Mouse (Mus musculus) cerebellum, postnatal 14 days (tissue): Measurements from ENCODE around the gene Paxx.
"Not testable (repeated sequence)": the region's sequence is repeated elsewhere in the genome, so short reads cannot be mapped to it uniquely, and the experiment has no call there.

Experiments used
- DNase-seq, 2 experiments: peaks; one replicate each; pipeline ENCODE4 v3.0.0; 2021; ENCODE audit warnings: mixed read lengths in 2 of 2

The Paxx gene

DNA sequence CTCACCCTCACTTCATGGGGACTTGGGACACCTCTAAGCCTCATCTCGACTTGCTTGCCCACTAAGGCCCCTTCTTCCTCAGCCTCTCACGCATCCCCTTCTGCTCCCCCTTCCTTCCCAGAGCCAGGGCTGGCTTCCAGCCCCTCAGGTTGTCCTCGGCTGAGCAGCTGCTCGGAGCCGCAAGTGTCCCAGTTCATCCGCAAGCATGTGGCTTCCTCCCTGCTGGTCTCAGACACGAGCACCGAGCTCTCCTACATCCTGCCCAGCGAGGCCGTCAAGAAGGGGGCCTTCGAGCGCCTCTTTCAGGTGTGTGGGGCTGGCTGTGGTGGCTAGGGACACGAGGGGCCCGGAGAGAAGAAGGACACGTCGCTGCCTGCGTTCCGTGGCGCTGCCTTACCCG lies 19.8 kb downstream of the Paxx start:
- DNase-seq: peak in 1 of 2 experiments; percentile 34

DNA sequence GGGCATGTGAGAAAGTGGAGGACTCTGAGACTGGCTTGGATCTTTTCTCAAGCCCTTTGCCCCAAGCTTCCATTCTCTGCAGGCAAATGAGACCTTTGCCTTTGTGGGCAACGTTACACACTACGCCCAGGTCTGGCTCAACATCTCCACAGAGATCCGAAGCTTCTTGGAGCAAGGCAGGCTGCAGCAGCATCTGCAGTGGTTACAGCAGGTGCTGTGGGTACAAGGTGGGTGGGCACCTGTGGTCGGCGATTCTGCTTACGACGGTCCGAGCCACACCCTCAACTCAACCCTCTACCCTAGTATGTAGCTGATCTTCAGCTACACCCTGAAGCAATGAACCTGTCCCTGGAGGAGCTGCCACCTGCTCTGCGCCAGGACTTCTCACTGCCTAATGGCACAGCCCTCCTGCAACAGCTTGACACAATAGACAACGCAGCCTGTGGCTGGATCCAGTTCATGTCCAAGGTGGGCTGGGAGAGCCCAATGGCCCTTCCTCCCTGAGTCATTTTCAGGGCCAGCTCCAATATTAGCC lies 24.5 kb downstream of the Paxx start:
- DNase-seq: no peak

DNA sequence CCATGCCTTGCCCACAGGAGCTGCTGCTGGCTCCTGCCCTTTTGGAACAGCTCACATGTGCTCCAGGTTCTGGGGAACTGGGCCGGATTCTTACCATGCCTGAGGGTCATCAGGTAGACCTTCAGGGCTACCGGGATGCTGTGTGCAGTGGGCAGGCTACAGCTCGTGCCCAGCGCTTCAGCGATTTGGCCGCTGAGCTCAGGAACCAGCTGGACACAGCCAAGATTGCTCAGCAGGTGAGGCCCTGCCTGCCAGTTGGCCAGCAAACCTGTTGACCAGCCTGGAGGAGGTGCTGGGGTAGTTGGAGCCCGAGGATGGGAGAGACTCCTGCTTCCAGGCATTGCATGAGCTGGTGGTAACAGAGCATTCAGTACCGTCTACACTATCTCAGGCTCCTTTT lies 26.6 kb downstream of the Paxx start:
- DNase-seq: peak; percentile 95 to 97

DNA sequence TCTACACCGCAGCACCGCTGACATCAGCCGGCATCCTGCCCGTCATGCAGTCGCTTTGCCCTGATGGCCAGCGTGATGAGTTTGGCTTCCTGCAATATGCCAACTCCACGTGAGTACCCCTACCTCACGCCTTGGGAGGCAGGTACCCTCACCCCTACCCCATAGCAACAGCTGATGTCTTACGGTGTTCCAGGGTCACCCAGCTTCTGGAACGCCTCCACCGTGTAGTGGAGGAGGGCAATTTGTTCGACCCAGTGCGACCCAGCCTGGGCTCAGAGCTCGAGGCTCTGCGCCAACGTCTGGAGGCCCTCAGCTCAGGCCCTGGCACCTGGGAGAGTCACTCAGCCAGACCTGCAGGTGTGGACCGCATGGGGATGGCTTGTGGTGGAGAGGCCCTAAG lies 27.8 kb downstream of the Paxx start:
- no peak for DNase-seq

DNA sequence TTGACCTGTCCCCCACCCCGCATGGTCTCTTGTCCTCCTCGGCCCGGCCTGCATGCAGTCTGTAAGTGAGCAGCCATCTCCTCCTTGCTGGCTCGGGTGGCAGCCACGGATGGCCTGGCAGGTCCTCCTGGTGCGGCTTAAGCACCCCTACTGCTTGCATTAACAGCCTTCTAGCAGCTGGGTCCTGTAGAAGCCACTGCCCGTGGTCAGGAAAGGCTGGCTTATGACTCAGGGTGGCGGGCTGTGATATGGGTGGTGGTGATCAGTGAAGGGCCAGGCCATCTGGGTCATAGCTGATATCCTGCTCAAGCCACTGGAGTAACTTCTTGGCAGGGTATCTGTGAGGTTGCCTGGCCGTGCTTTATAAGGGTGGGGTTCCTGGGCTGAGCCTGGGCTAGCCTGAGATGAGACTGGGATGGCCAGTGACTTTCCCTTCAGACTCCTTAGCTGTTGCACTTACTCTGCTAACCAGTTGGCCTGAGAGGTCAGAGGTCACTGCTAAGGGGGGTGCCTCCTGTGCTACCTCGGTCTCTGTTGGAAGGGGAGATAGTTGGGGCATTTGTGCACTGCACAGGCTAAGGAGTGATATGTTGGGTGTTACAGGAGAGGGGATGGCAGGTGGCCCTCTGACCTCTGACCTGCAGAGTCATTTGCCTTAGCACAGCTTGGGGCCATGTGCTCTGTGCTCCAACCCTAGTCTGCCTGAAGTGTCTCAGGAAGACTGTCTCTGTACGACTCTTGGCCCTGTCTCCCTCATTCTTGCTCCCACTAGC lies 28.4 kb downstream of the Paxx start:
- DNase-seq: peak in 1 of 2 experiments; percentile 37

DNA sequence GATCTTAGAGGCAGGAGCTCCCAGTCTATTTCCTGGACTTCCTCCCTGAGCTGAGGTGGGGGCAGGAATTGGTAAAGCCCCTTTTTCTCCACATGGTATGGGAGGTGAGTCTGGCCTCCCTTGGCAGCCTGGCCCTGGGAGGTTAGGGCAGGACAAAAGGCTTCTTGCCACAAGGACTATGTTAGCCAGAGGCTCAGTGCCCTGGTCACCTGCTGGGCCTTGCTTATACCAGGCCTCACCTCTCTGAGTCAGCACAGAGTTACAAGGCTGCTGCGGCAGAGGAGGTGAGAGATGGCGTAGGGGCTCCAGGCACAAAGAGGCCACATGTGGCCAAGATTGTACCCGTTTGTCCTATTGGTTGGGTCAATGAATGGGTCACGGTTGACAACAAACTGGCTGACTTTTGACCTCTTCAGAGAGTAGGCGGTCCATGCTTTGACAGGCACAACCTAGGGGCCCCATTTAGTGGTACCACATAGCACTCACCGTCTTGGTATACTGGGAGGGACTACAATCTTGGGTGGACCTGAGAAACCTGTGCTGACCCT lies 29.5 kb downstream of the Paxx start:
- peak in 1 of 2 experiments; percentile 35 for DNase-seq

DNA sequence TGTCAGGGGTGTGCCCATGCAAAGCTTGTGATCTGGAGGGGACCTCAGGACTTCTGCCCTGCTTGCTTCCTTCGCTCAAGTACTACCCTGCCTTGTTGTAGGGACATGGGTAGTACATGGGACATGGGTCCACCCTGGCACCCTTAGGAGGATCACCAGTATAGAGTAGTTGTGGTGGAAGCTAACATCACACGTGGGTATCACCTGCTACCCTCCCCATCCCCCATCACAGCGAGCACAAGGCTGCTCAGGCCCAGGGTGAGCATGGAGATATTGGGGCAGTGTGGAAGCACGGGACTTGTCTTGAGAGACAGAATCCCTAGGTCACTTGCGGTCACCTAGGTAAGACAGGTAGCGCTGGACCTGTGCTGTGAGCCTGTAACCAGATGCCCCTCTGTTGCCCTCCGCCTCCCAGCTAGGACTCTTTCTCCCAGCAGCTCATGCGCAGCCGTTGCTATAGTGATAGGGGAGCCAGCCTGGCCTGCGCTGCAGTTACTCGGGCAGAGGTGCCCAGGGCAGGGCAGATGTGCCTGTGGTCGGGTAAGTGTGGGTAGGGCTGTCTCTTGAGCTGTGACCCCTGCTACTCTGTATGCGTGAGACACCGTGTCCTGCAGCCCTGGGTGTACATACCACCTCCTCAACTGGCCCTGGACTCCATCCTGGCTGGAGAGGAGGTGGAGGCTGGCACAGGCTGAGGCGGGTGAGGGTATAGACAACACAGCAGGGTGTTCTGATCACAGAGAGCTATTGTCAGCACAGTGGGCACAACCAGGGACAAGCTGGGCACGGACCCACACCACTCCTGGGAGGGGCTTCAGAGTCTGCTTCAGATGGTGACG lies 30.3 kb downstream of the Paxx start:
- DNase-seq: peak; percentile 46 to 49

DNA sequence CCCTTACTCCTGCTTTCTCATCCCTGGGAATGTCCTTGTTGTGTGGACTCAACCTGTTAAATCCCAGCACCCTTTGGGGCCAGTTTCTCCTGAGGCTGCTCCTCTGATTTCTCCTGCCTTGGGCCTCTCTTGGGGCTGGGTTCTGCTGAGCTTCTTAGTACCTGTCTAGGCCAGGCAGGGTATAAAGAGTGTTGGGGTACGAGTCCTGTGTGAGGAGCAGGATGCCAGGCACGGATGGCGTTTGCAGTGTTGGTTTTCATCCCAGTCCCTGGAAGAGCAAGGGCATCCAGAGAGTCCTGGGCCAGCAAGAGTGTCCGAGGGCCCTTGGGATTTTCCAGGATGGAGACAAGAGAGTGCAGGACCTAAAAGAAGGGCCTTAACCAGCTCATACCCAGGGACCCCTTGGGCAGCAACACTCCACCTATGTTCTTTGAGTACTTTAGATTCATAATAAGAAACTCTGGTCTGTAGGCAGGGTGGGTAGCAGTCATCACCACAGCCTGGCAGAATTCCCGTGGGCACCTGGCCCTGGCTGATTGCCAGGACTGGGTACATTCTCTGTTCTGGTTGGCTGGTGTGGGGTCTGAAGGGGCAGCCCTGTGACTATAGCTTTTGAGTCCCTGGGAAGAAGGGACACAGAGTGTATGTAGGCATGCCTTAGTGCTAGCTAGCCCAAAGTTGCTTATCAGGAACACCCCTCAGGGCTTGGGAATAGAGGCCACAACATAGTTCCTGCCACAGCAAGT lies 31.3 kb downstream of the Paxx start:
- peak; percentile 84 to 87 for DNase-seq

DNA sequence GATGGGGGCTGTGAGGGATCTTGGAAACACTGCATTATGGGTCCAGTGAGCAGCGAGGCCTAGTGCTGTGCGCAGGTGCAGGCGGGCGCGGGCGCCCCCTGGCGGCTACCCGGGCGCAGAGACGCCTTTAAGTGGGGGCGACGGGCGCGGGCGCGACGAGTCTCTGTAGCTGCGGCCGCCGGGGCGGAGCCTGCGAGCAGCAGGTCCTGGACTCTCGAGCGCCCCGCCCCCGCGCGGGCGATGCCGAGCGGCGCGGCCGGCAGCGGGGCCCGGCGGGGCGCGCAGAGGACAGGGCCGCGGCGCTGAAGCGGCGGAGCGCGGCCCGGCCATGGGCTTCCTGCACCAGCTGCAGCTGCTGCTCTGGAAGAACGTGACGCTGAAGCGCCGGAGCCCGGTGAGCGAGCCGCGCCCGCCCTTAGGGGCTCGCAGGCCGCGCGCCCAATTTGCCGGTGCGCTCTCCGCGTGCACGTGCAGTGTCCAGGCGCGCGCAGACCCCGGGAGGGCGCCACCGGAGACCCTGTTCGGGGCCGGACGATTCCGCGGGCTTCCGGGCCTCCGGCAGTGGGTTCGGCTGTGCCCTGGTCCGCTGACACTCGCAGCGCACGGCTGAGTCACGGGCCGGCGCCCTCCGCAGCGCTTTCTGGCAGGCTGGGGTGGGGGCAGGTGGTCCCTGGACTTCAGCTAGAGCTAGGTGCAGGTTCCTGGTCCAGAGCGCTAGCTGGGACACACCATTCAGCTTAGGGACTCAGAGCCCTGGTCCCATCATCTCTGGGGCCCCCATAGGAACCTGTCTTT lies 32.3 kb downstream of the Paxx start, which contains the start of gene Abca2:
Gene Abca2 (plus strand): TSS at position 262 of the 795 bp plus-strand sequence.
- peak; percentile 97 to 99 for DNase-seq

DNA sequence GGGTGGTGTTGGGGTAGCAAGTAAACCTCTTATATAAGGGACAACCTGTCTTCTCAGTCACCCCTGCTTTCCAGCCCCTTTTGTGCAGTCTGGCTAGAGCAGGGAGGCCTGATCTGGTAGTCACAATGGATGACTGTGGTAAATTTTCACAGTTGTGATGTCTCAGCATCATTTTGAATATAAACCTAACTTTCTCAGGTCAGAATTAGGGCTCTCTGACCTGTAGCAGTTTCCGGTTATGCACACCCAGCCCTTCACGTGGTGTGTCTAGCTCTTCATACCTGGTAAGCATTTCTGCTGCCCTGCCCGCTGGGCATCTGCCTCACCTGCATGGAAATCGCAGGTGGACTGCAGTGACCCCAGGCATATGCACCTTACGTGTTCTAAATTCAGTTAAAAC lies 33.6 kb downstream of the Paxx start:
- DNase-seq: no peak

DNA sequence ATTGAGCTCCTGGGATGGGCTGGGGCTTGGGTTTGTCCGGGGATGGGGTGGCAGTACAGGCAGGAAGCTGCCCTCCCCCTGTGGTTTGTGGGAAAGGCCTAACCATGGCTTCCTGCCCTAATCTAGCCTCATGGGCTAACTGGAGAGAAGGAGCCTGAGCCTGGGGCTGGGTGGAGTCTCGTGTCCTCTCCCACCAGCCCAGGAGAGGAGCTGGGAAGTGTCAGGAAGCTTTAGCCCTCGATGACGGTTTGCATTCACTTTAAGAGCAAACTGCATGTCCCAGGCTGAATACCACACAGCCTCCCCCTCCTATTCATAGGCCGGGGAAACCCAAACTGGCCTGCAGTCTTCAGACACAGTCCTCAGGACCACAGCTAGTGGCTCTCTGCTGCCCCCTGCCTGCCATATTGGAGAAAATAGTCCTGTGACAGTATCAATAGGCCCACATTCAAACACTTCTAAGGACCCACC lies 34.1 kb downstream of the Paxx start:
- DNase-seq: peak; percentile 88 to 91

DNA sequence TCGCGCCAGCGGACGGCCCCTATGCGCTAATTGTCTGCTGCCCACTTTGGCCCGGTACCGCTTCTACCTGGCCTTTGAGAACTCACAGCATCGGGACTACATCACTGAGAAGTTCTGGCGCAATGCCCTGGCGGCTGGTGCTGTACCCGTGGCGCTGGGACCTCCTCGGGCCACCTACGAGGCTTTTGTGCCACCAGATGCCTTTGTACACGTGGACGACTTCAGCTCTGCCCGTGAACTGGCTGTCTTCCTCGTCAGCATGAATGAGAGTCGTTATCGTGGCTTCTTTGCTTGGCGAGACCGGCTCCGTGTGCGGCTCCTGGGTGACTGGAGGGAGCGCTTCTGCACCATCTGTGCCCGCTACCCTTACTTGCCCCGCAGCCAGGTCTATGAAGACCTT lies 35.4 kb downstream of the Paxx start:
- peak; percentile 65 to 75 for DNase-seq

DNA sequence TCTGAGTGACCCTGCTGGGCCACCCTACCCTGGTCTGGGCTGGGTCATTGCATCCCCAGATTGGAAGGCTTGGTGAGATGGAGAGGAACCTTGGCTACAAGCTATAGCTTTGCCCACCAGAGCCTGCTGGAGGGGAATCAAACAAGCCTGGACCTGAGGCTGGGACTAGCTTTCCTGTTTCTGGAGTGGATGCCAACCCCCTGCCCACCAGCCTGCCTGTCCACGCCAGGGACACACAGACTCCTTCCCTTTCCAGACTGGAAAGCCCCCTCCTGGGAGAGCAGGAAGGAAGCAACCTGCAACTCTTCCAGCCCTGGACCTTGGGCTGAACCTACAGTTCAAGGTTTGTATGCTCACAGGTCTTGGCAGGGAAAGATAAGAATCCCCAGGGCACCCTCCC lies 37.3 kb downstream of the Paxx start:
- DNase-seq: peak; percentile 57 to 65

DNA sequence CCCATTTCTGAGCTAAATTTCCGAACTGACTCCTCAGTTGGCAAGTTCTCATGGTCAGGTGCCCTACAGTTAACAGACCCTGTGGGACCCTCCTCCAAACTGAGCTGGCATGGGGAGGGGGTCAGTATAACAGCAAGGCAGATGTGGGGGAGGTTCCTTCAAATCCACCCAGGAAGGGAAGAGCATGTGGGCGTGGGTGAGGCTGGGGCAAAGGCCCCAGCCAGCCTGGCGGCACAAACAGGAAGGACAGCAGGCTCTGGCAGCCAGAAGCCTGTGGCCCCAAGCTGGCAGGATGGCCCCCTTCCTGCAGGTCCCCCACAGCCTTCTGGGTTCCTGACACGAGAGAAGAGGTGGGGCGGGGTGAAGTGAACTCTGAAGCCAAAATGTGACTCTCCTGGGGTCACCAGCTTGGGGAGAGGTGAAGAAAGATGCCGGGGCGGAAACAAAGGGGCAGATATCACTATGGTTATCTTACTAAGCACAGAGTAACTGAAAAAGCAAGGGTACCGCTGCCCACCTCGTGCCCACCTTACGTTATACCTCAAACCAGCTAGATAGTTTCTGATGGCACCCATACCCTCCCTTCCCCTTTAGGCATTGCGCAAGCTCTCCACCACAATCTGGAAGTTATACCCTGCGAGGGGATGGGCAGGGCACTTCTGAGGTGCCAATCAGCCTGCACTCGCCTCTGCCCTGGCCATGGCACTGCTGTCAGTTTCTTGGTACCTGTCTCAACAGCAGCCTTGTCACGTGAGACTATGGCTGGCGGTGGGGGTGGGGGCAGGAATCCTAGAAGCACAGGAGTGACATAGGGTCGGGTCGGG lies 38.1 kb downstream of the Paxx start, which contains the start of gene Fut7:
Gene Fut7 (plus strand): TSS at position 681 of the 824 bp plus-strand sequence.
- no peak for DNase-seq

DNA sequence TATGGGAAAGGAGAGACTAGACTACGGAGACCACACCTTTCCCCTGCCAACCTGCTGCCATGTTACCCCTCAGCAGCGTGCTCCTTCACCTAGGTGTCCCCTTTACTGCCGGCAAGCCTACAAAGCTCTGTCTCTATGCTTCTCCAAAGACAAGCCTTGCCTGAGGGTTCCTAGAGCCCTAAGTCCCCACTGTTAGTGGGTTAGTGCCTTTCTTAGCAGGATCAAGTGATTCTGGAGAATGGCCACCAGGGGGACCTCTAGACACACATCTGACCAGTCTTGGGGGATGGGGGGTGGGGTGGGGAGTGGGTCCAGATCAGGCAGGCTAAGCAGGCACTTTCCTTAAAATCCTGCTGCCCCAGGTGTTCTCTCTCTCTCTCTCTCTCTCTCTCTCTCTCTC lies 39.0 kb downstream of the Paxx start:
- DNase-seq: peak; percentile 80 to 82

DNA sequence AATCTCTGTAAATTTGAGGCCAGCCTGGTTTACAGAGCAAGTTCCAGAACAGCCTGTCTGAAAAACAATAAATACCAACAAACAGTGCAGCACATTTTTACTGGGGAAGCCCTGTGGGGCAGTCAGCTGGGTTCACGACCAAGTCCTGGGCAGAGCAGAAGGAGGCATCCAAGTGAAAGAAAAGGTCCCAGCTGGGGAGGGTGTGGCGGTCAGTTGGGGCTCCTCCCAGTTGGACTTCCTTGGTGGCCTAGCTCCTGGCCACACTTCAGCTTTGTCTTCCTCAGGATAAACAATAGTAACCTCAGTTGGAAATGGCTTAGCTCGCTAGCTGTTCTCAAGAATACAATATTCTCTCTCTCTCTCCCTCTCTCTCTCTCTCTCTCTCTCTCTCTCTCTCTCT lies 43.5 kb downstream of the Paxx start:
- DNase-seq: peak; percentile 34 to 52

DNA sequence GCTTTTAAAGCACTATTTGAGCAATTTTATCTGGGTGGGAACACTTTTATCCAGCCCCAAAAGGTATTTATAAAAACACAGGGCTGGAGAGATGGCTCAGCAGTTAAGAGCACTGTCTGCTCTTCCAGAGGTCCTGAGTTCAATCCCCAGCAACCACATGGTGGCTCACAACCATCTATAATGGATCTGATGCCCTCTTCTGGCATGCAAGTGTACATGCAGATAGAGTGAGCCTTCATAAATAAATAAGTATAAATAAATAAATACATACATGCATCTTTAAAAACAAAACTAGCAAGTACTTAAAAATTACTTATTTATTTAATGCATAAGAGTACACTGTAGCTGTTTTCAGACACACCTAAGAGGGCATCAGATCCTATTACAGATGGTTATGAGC lies 47.5 kb downstream of the Paxx start:
- not testable (repeated sequence) for DNase-seq

DNA sequence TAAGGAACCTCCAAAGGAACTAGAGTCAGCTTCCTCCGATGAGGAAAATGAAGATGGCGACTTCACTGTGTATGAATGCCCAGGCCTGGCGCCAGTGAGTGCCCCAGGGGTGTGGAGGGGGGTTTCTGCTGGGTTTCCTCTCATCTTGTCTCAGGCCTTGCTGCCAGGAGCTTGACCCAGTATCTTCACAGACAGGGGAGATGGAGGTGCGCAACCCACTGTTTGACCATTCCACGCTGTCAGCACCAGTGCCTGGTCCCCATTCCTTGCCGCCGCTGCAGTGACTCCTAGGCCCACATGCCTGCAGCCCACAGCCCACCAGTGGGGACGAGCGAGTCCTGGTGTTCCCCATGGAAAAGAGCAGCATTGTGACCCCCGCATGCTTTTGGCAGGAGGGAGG lies 52.0 kb downstream of the Paxx start:
- no peak for DNase-seq
